Mouse (Mus musculus) kidney, adult 2 months (tissue): ENCODE measurements at regions not wholly inside any gene's neighbourhood (a gene's known extent, or its start where the extent isn't known, plus 50 kb on each side); places are given as distances from the start of the nearest gene placed in this dataset.
A peak's percentile ranks its signal among the peaks of the same experiment; 100 is the strongest.

ENCODE experiments used
- DNase-seq: peaks from one replicate; pipeline ENCODE4 v3.0.0; 2021
- H3K27ac ChIP-seq: fragments of 200-500 bp; 2 replicates; pipeline ENCODE4 v1.5.1; 2012; ENCODE audit warnings: low read depth, low read length, control low read depth, inconsistent platforms; ENCODE audit not compliant: insufficient read depth
- H3K27me3 ChIP-seq: fragments of 200-500 bp; replicated peaks from 2 replicates; pipeline ENCODE4 v1.6.1; 2012; ENCODE audit warnings: mild to moderate bottlenecking, moderate library complexity, low read length, inconsistent platforms; ENCODE audit not compliant: control insufficient read depth, insufficient read depth
- H3K36me3 ChIP-seq: fragments of 200-500 bp; 2 replicates; pipeline ENCODE4 v1.6.1; 2012; ENCODE audit warnings: mild to moderate bottlenecking, moderate library complexity, low read length, inconsistent platforms; ENCODE audit not compliant: control insufficient read depth, insufficient read depth
- H3K4me1 ChIP-seq: fragments of 200-500 bp; 2 replicates; pipeline ENCODE4 v1.6.1; 2011; ENCODE audit warnings: low read length; ENCODE audit not compliant: control insufficient read depth, insufficient read depth
- H3K4me3 ChIP-seq: fragments of 200-500 bp; 2 replicates; pipeline ENCODE4 v1.5.1; 2011; ENCODE audit warnings: mild to moderate bottlenecking, low read depth, low read length, control low read depth; ENCODE audit not compliant: insufficient read depth
- CTCF ChIP-seq: fragments of 200-500 bp; conservative IDR thresholded peaks from 2 replicates; pipeline ENCODE4 v1.5.1; 2011; ENCODE audit warnings: low read depth, mild to moderate bottlenecking, control low read depth, low read length, moderate library complexity, mixed read lengths; ENCODE audit not compliant: insufficient read depth, insufficient read length
- POLR2A ChIP-seq: fragments of 200-500 bp; IDR thresholded peaks from one replicate; pipeline ENCODE4 v1.6.1; 2011; ENCODE audit warnings: low read depth, low read length, control low read depth
- WGBS: fragments of 180-500 bp; shearing (Covaris S2); methylation state at CpG from one replicate; pipeline ENCODE4 v1.1.7; 2018; 5-methylcytosine and 5-hydroxymethylcytosine counted together

GRCm38 (mm10) chr19:60109488-60109887 lies 117.0 kb downstream of the Fam204a start:
- Histone ChIP-seq H3K4me3 (no peak overlapping the region), H3K4me1 (no peaks in the 10 kb centered on the region), H3K27ac (no peak overlapping the region), H3K36me3 (no peaks in the 10 kb centered on the region), H3K27me3 (no peaks in the 10 kb centered on the region; the same call in 1 of the 2 replicates)
- no peak for TF ChIP-seq CTCF
- DNase-seq, result no peak
- 79% methylated on average over 8 of the region's 8 CpGs for WGBS

- no peaks in the 10 kb centered on the region for H3K36me3 ChIP-seq
- WGBS, result 88% methylated on average over 3 of the region's 3 CpGs
- no peak for TF ChIP-seq POLR2A
- no peak for TF ChIP-seq CTCF
- no peak overlapping the region for H3K4me3 ChIP-seq
- no peaks in the 10 kb centered on the region for H3K4me1 ChIP-seq
- H3K27ac ChIP-seq, result no peak overlapping the region
- no peaks in the 10 kb centered on the region for H3K27me3 ChIP-seq
- no peak for DNase-seq
Measured at GRCm38 (mm10) chr19:60097915-60098314, 128.6 kb downstream of the Fam204a start.

- no peak overlapping the region for H3K4me3 ChIP-seq
- DNase-seq, result no peak
- 35% methylated on average over 3 of the region's 3 CpGs for WGBS
- no peaks in the 10 kb centered on the region for H3K36me3 ChIP-seq
- no peaks in the 10 kb centered on the region for H3K27me3 ChIP-seq
- no peak overlapping the region for H3K27ac ChIP-seq
- no peaks in the 10 kb centered on the region for H3K4me1 ChIP-seq
- TF ChIP-seq CTCF (no peak), POLR2A (no peak)
Measured at GRCm38 (mm10) chr19:60074986-60075385, 131.5 kb upstream of the Rab11fip2 start.

- Histone ChIP-seq H3K4me3 (no peak overlapping the region), H3K27me3 (no peaks in the 10 kb centered on the region), H3K36me3 (no peaks in the 10 kb centered on the region), H3K27ac (no peak overlapping the region), H3K4me1 (no peaks in the 10 kb centered on the region)
- TF ChIP-seq POLR2A (no peak), CTCF (no peak)
- DNase-seq, result no peak
- WGBS, result 20% methylated on average over 1 of the region's 1 CpGs
Measured at GRCm38 (mm10) chr19:60073328-60073727, 129.9 kb upstream of the Rab11fip2 start.

- 90% methylated on average over 3 of the region's 3 CpGs for WGBS
- no peak overlapping the region for H3K4me3 ChIP-seq
- H3K4me1 ChIP-seq, result no peaks in the 10 kb centered on the region
- no peak for DNase-seq
- H3K27ac ChIP-seq, result no peak overlapping the region
- no peak for TF ChIP-seq CTCF
- TF ChIP-seq POLR2A, result no peak
- H3K36me3 ChIP-seq, result no peaks in the 10 kb centered on the region
- H3K27me3 ChIP-seq, result no peaks in the 10 kb centered on the region
Measured at GRCm38 (mm10) chr19:60066183-60066582, 122.7 kb upstream of the Rab11fip2 start.

GRCm38 (mm10) chr19:60055121-60055874 lies 111.8 kb upstream of the Rab11fip2 start:
- TF ChIP-seq CTCF, result no peak
- Histone ChIP-seq H3K27ac (no peak overlapping the region), H3K36me3 (no peaks in the 10 kb centered on the region), H3K4me1 (no peaks in the 10 kb centered on the region), H3K4me3 (no peak overlapping the region), H3K27me3 (no peaks in the 10 kb centered on the region)
- WGBS, result 81% methylated on average over 4 of the region's 4 CpGs
- no peak for DNase-seq

- Histone ChIP-seq H3K36me3 (no peaks in the 10 kb centered on the region), H3K27ac (no peak overlapping the region), H3K4me1 (no peaks in the 10 kb centered on the region), H3K4me3 (no peak overlapping the region), H3K27me3 (no peaks in the 10 kb centered on the region)
- no peak for TF ChIP-seq POLR2A
- no peak for TF ChIP-seq CTCF
- WGBS, result 50% methylated on average over 9 of the region's 9 CpGs
- no peak for DNase-seq
Measured at GRCm38 (mm10) chr19:60051151-60051550, 107.7 kb upstream of the Rab11fip2 start.

- Histone ChIP-seq H3K27ac (no peak overlapping the region), H3K27me3 (no peaks in the 10 kb centered on the region), H3K4me3 (no peak overlapping the region), H3K36me3 (no peaks in the 10 kb centered on the region), H3K4me1 (no peaks in the 10 kb centered on the region; the same call in 1 of the 2 replicates)
- DNase-seq, result peak; percentile 23
- no peak for TF ChIP-seq CTCF
- no peak for TF ChIP-seq POLR2A
Measured at GRCm38 (mm10) chr19:60040721-60041120, 97.3 kb upstream of the Rab11fip2 start.
